Mouse (Mus musculus): ENCODE results near the gene Ybey. TPM values are rescaled to one million over a fixed set of nuclear protein-coding genes. Genes with fewer than 3 reads are reported as not detected.

Gene Ybey
- polyA plus RNA-seq, 1 experiment from 2014 or later = 5.0 TPM

- Histone ChIP-seq H3K27ac (replicated peaks in 1 of 2; ENCODE audit: control insufficient read depth in 1 of 2, insufficient read depth in 1 of 2, low read depth in 2 of 2, low read length in 2 of 2) (no peak overlapping the region), H3K9me3 (ENCODE audit: control insufficient read depth, low read length) (no peaks in the 10 kb centered on the region), H3K4me1 (ENCODE audit: control insufficient read depth in 2 of 2, insufficient read depth in 2 of 2, low read length in 2 of 2) (peaks cover 3 to 19% of the 10 kb centered on the region in 2 experiments), H3K4me3 (ENCODE audit: control insufficient read depth in 1 of 2, insufficient read depth in 1 of 2, low read depth in 1 of 2, low read length in 2 of 2) (no peak overlapping the region), H3K27me3 (ENCODE audit: control insufficient read depth, insufficient read depth, low read length) (no peaks in the 10 kb centered on the region), H3K9ac (ENCODE audit: low read length) (no peak overlapping the region), H3K36me3 (ENCODE audit: control insufficient read depth, insufficient read depth, low read length) (peaks cover 89% of the 10 kb centered on the region), H3K4me2 (ENCODE audit: low read length) (no peak overlapping the region)
- no peak for ATAC-seq (ENCODE audit: insufficient number of reproducible peaks, insufficient read depth, low FRiP score, low read depth)
- WGBS = 54% methylated on average over 1 of the region's 1 CpGs
Observed at GRCm38 (mm10) chr10:76493527-76493926, 24.6 kb upstream of the Ybey start.

DNA sequence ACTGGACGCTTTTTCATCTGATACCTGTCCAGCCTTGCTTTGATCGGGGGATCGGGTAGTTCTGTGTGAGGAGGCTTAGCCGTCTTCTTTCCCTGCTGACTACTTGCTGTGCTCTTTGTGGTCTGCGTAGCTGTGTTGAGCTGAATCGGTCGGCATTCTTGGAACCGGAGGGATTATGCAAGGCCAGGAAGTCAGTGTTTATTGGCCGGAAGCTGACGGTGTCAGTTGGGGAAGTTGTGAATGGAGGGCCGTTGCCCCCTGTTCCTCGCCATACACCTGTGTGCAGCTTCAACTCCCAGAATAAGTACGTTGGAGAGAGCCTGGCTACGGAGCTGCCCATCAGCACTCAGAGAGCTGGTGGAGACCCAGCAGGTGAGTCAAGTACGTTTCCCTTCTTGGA, 20.3 kb upstream of the Ybey start:
- Histone ChIP-seq H3K9me3 (ENCODE audit: control insufficient read depth, low read length) (no peaks in the 10 kb centered on the region), H3K4me3 (ENCODE audit: control insufficient read depth in 1 of 2, insufficient read depth in 1 of 2, low read depth in 1 of 2, low read length in 2 of 2) (no peak overlapping the region), H3K36me3 (ENCODE audit: control insufficient read depth, insufficient read depth, low read length) (peaks cover 95% of the 10 kb centered on the region), H3K27me3 (ENCODE audit: control insufficient read depth, insufficient read depth, low read length) (no peaks in the 10 kb centered on the region), H3K9ac (ENCODE audit: low read length) (no peak overlapping the region), H3K4me1 (ENCODE audit: control insufficient read depth in 2 of 2, insufficient read depth in 2 of 2, low read length in 2 of 2) (no peaks in the 10 kb centered on the region), H3K4me2 (ENCODE audit: low read length) (no peak overlapping the region), H3K27ac (replicated peaks in 1 of 2; ENCODE audit: control insufficient read depth in 1 of 2, insufficient read depth in 1 of 2, low read depth in 2 of 2, low read length in 2 of 2) (no peak overlapping the region)
- WGBS = 92% methylated on average over 15 of the region's 15 CpGs
- no peak for ATAC-seq (ENCODE audit: insufficient number of reproducible peaks, insufficient read depth, low FRiP score, low read depth)

DNA sequence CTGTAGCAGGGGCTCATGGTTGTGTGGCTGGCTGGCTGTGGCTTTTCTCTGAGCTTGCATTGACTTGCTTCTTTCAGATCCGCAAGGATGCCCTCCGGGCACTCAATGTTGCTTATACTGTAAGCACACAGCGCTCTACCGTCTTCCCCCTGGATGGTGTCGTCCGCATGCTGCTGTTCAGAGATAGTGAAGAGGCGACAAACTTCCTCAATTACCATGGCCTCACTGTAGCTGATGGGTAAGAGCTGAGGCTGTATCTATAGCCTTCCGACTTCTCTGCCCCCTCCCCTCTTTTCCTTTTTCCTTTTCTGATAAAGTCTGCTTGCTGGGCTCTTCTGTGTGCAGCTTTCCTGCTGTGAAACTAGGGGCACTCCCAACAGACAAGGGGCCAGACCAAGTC, 19.4 kb upstream of the Ybey start:
- H3K4me1 ChIP-seq (ENCODE audit: control insufficient read depth in 2 of 2, insufficient read depth in 2 of 2, low read length in 2 of 2) = no peaks in the 10 kb centered on the region
- ATAC-seq (ENCODE audit: insufficient number of reproducible peaks, insufficient read depth, low FRiP score, low read depth) = no peak
- H3K36me3 ChIP-seq (ENCODE audit: control insufficient read depth, insufficient read depth, low read length) = peaks cover 95% of the 10 kb centered on the region
- H3K9ac ChIP-seq (ENCODE audit: low read length) = no peak overlapping the region
- no peaks in the 10 kb centered on the region for H3K9me3 ChIP-seq (ENCODE audit: control insufficient read depth, low read length)
- H3K27me3 ChIP-seq (ENCODE audit: control insufficient read depth, insufficient read depth, low read length) = no peaks in the 10 kb centered on the region
- H3K4me2 ChIP-seq (ENCODE audit: low read length) = no peak overlapping the region
- WGBS = 74% methylated on average over 8 of the region's 8 CpGs
- no peak overlapping the region for H3K4me3 ChIP-seq (ENCODE audit: control insufficient read depth in 1 of 2, insufficient read depth in 1 of 2, low read depth in 1 of 2, low read length in 2 of 2)
- H3K27ac ChIP-seq (replicated peaks in 1 of 2; ENCODE audit: control insufficient read depth in 1 of 2, insufficient read depth in 1 of 2, low read depth in 2 of 2, low read length in 2 of 2) = no peak overlapping the region

GRCm38 (mm10) chr10:76486302-76486701, 17.4 kb upstream of the Ybey start:
- Histone ChIP-seq H3K4me1 (ENCODE audit: control insufficient read depth in 2 of 2, insufficient read depth in 2 of 2, low read length in 2 of 2) (no peaks in the 10 kb centered on the region; a peak in 1 of 4 replicates), H3K9ac (ENCODE audit: low read length) (no peak overlapping the region), H3K9me3 (ENCODE audit: control insufficient read depth, low read length) (no peaks in the 10 kb centered on the region), H3K27me3 (ENCODE audit: control insufficient read depth, insufficient read depth, low read length) (no peaks in the 10 kb centered on the region), H3K4me2 (ENCODE audit: low read length) (no peak overlapping the region), H3K27ac (replicated peaks in 1 of 2; ENCODE audit: control insufficient read depth in 1 of 2, insufficient read depth in 1 of 2, low read depth in 2 of 2, low read length in 2 of 2) (no peak overlapping the region), H3K36me3 (ENCODE audit: control insufficient read depth, insufficient read depth, low read length) (peaks cover 99% of the 10 kb centered on the region), H3K4me3 (ENCODE audit: control insufficient read depth in 1 of 2, insufficient read depth in 1 of 2, low read depth in 1 of 2, low read length in 2 of 2) (no peak overlapping the region)
- WGBS = 100% methylated on average over 2 of the region's 2 CpGs
- ATAC-seq (ENCODE audit: insufficient number of reproducible peaks, insufficient read depth, low FRiP score, low read depth) = no peak

DNA sequence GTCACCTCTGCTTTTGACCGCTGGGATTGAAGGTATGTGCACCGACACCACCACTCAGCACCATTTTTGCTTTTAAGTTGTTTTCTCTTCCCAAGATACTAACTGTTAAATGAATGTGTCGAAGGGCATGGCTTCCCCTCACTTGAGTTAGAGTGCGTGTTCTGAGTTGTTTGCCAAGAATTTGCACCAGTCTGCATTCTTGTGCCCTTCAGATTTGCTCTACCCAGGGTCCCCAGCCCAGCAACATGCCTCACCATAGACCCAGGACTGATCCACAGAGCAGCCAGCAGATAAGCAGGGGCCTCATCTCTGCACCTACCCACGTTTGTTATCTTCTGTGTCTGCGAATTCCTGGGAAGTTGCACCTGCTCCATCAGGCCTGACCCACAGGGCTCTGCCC, 12.6 kb upstream of the Ybey start:
- no peak for ATAC-seq (ENCODE audit: insufficient number of reproducible peaks, insufficient read depth, low FRiP score, low read depth)
- peaks cover 99% of the 10 kb centered on the region for H3K36me3 ChIP-seq (ENCODE audit: control insufficient read depth, insufficient read depth, low read length)

GRCm38 (mm10) chr10:76480851-76481250, 11.9 kb upstream of the Ybey start:
- peaks cover 99% of the 10 kb centered on the region for H3K36me3 ChIP-seq (ENCODE audit: control insufficient read depth, insufficient read depth, low read length)
- ATAC-seq (ENCODE audit: insufficient number of reproducible peaks, insufficient read depth, low FRiP score, low read depth) = no peak
- H3K9me3 ChIP-seq (ENCODE audit: control insufficient read depth, low read length) = no peaks in the 10 kb centered on the region
- H3K9ac ChIP-seq (ENCODE audit: low read length) = no peak overlapping the region
- 95% methylated on average over 13 of the region's 13 CpGs for WGBS
- no peaks in the 10 kb centered on the region; a peak in 1 of 4 replicates for H3K4me1 ChIP-seq (ENCODE audit: control insufficient read depth in 2 of 2, insufficient read depth in 2 of 2, low read length in 2 of 2)
- H3K27ac ChIP-seq (replicated peaks in 1 of 2; ENCODE audit: control insufficient read depth in 1 of 2, insufficient read depth in 1 of 2, low read depth in 2 of 2, low read length in 2 of 2) = peak overlapping the region; percentile 4 to 53; a peak in 3 of 4 replicates
- H3K4me2 ChIP-seq (ENCODE audit: low read length) = no peak overlapping the region
- no peak overlapping the region for H3K4me3 ChIP-seq (ENCODE audit: control insufficient read depth in 1 of 2, insufficient read depth in 1 of 2, low read depth in 1 of 2, low read length in 2 of 2)
- no peaks in the 10 kb centered on the region for H3K27me3 ChIP-seq (ENCODE audit: control insufficient read depth, insufficient read depth, low read length)

More for the DNA sequence above, 12.6 kb upstream of the Ybey start:
- H3K27ac ChIP-seq (replicated peaks in 1 of 2; ENCODE audit: control insufficient read depth in 1 of 2, insufficient read depth in 1 of 2, low read depth in 2 of 2, low read length in 2 of 2) = peak overlapping the region; percentile 4 to 53; a peak in 3 of 4 replicates
- H3K9me3 ChIP-seq (ENCODE audit: control insufficient read depth, low read length) = no peaks in the 10 kb centered on the region
- no peaks in the 10 kb centered on the region; a peak in 1 of 4 replicates for H3K4me1 ChIP-seq (ENCODE audit: control insufficient read depth in 2 of 2, insufficient read depth in 2 of 2, low read length in 2 of 2)
- 49% methylated on average over 6 of the region's 6 CpGs for WGBS
- H3K27me3 ChIP-seq (ENCODE audit: control insufficient read depth, insufficient read depth, low read length) = no peaks in the 10 kb centered on the region
- H3K4me3 ChIP-seq (ENCODE audit: control insufficient read depth in 1 of 2, insufficient read depth in 1 of 2, low read depth in 1 of 2, low read length in 2 of 2) = no peak overlapping the region
- no peak overlapping the region for H3K4me2 ChIP-seq (ENCODE audit: low read length)
- H3K9ac ChIP-seq (ENCODE audit: low read length) = no peak overlapping the region

- Histone ChIP-seq H3K27ac (replicated peaks in 1 of 2; ENCODE audit: control insufficient read depth in 1 of 2, insufficient read depth in 1 of 2, low read depth in 2 of 2, low read length in 2 of 2) (no peak overlapping the region), H3K9me3 (ENCODE audit: control insufficient read depth, low read length) (no peaks in the 10 kb centered on the region), H3K4me2 (ENCODE audit: low read length) (no peak overlapping the region), H3K27me3 (ENCODE audit: control insufficient read depth, insufficient read depth, low read length) (no peaks in the 10 kb centered on the region), H3K36me3 (ENCODE audit: control insufficient read depth, insufficient read depth, low read length) (peaks cover 83% of the 10 kb centered on the region), H3K4me1 (ENCODE audit: control insufficient read depth in 2 of 2, insufficient read depth in 2 of 2, low read length in 2 of 2) (no peaks in the 10 kb centered on the region), H3K4me3 (ENCODE audit: control insufficient read depth in 1 of 2, insufficient read depth in 1 of 2, low read depth in 1 of 2, low read length in 2 of 2) (no peak overlapping the region), H3K9ac (ENCODE audit: low read length) (no peak overlapping the region)
- ATAC-seq (ENCODE audit: insufficient number of reproducible peaks, insufficient read depth, low FRiP score, low read depth) = no peak
- 90% methylated on average over 5 of the region's 5 CpGs for WGBS
Observed at GRCm38 (mm10) chr10:76473759-76474158, 4.8 kb upstream of the Ybey start.

DNA sequence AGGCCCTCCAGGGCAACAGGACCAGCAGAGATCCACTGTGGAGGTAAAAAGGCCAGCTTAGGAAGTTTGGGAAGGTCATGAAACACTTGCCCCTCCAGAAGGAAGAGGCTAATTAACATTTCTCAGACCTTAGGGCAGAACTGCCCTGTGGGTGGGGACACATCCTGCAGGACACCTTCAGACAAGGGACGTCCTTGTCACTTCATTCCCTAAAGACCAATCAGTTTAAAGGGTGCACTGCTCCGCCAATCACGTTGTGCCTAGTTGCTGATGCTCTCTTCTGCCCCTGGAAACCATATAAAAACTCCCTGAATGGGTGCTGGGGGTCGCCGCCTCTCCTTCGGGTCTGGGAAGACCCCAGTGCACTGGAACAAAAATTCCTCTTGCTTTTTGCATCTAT, 6.2 kb downstream of the Ybey start:
- H3K36me3 ChIP-seq (ENCODE audit: control insufficient read depth, insufficient read depth, low read length) = 0 out of 2 replicates have a peak, but pooled peaks cover 7% of the 10 kb centered on the region
- H3K9me3 ChIP-seq (ENCODE audit: control insufficient read depth, low read length) = 0 out of 2 replicates have a peak, but pooled peaks cover 5% of the 10 kb centered on the region
- H3K4me3 ChIP-seq (ENCODE audit: control insufficient read depth in 1 of 2, insufficient read depth in 1 of 2, low read depth in 1 of 2, low read length in 2 of 2) = no peak overlapping the region
- no peaks in the 10 kb centered on the region for H3K27me3 ChIP-seq (ENCODE audit: control insufficient read depth, insufficient read depth, low read length)
- H3K27ac ChIP-seq (replicated peaks in 1 of 2; ENCODE audit: control insufficient read depth in 1 of 2, insufficient read depth in 1 of 2, low read depth in 2 of 2, low read length in 2 of 2) = no peak overlapping the region
- H3K4me2 ChIP-seq (ENCODE audit: low read length) = no peak overlapping the region
- no peaks in the 10 kb centered on the region for H3K4me1 ChIP-seq (ENCODE audit: control insufficient read depth in 2 of 2, insufficient read depth in 2 of 2, low read length in 2 of 2)
- 88% methylated on average over 6 of the region's 6 CpGs for WGBS
- H3K9ac ChIP-seq (ENCODE audit: low read length) = no peak overlapping the region
- no peak for ATAC-seq (ENCODE audit: insufficient number of reproducible peaks, insufficient read depth, low FRiP score, low read depth)

Measured in heart, embryonic 14.5 days (tissue).